Mouse (Mus musculus): ENCODE results near the gene Shisa7.

DNA sequence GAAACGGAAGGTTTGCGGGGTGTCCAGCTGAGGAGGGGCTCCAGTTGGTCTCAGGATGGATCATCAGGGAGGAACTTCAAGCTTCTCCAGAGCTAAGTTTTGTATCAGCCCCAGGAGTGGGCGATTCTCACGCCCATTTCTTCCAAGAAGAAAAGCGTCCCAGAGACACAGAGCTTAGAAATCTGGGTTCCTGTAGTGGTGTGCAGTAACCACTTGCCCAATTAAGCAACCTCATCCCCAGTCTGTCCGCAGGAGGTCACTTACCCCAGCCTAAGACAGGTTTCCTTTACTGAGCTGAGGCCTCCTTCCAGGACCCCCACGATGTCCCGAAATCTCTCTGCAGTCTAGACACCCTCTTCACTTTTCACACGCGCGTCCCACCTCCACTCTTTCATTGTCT is 32.7 kb upstream of the Shisa7 start:
- TF ChIP-seq CTCF (IDR thresholded peaks at IDR 0.05; ENCODE audit: low read depth, low read length) (no peak), POLR2A (IDR thresholded peaks at IDR 0.05; ENCODE audit: extremely low read depth, insufficient read depth, low read length) (no peak)
